Mouse (Mus musculus): Measurements from ENCODE around the gene Ttc17.
"Not testable (repeated sequence)": the region's sequence is repeated elsewhere in the genome, so short reads cannot be mapped to it uniquely, and the experiment has no call there.

The Ttc17 gene

GRCm38 (mm10) chr2:94406083-94406957, at the start of gene Ttc17:
Gene Ttc17 (minus strand): TSS chr2:94406689.
- DNase-seq (ENCODE audit: low spot score) = peak; percentile 92

DNA sequence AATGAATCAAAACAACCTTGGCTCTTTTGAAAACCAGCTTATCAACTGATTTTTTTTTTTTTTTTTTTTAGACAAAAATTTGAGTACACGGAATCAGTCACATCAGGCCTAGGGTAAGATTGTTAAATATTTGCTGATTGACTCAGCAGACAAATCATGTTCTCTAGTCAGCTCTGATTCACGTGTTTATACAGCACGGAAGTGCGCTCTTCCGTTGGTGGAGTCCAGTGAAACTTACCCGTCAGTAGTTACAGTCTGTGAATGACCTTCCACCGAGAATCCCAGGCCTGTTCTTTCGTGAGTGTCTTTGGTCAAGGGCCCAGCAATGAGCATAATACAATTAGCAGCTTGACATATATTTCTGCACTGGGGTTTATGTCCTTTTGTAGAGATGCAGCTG, 43.2 kb upstream of the Ttc17 start:
- no peak for DNase-seq (ENCODE audit: low spot score)

DNA sequence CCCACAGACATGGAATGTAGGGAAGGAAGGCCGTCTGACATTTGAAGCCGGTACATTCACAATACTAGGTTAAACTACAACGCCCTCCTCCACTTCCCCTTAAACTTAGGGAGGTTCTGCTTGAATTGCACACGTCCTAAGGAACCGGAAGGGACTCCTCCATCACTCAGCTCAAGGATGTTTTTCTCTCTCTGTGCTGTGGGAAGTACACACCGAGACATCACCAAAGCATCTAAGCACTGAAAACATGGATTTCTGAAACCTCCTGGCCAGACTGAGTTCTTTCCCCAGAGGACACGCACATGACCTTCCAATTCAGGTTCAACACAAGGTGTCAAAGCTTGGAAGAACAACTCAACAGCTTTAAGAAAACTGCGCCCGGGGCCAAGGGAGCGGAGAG, 30.5 kb upstream of the Ttc17 start:
- no peak for DNase-seq (ENCODE audit: low spot score)

DNA sequence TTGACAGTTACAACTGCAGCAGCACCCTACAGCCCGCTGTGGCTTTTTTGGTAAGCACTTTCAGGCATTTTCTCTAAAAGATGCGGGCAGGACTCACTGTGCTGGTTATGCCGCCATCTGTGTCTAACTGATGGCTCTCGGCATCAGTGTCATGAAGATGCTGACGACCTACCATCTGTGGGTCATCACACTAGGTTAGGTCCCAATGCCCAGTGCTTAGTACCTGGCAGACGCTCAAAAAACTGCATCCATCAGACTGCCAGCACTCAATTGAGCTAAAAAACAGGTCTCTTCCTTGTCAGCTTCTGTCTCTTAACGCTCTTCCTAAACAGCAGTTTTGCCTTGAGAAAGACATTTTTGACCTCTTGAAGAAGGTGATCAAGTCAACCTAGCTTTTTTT, 29.0 kb upstream of the Ttc17 start:
- no peak for DNase-seq (ENCODE audit: low spot score)

DNA sequence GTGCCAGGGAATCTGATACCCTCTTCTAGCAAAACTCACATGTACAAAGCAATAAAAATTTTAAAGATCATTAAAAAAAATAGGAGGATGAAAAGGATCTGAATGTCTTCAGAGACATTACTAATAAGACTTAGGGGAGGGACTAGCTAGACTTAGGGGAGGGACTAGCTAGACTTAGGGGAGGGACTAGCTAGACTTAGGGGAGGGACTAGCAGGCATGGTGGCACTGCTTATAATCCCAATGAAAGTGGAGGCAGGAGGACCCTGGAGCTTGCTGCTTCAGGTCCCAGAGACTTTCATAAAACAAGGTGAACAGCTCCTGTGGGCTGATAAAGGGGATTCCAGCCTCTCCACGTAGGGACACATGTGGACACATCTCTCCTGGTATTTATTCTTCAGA, 28.3 kb upstream of the Ttc17 start:
- no peak for DNase-seq (ENCODE audit: low spot score)

DNA sequence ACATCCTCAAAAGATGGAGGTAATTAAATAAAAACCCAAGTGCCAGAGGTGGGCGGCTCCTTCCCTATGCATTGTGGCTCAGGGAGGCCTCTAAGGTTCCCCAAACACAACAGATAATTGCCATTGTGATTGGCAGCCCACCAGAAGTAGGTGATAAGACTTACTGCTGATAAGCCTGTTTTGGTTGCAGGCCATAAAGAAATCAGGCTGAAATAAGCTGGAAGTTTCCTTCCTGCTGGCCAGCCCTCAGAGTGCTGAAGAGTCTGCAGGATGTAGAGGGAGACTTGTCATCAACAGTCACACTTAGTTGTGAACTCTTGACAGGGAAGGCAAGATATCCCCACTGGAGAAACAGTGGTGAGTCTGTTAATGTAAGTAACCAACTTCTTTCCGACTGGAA, 25.7 kb upstream of the Ttc17 start:
- DNase-seq (ENCODE audit: low spot score) = no peak

GRCm38 (mm10) chr2:94428456-94428855, 22.0 kb upstream of the Ttc17 start:
- DNase-seq (ENCODE audit: low spot score) = no peak

DNA sequence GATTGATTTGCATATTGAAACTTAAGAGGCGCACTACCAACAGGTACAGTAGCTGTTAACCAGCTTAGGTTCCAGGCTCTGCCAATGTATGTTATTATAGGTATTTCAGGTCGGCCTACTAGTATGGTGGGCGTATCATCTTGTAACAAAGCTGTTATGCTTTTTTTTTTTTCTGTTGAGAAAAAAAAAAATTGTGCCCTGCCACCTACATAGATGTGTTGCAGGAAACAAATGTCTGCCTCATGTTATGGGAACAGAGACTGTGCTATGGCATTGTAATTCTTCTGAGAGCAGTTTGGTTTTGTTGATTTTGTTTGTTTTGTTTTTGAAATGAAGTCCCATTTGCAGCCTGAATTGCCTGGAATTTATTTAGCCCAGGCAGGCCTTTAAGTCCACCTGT, 952 bp upstream of the Ttc17 start:
- DNase-seq (ENCODE audit: low spot score) = no peak

DNA sequence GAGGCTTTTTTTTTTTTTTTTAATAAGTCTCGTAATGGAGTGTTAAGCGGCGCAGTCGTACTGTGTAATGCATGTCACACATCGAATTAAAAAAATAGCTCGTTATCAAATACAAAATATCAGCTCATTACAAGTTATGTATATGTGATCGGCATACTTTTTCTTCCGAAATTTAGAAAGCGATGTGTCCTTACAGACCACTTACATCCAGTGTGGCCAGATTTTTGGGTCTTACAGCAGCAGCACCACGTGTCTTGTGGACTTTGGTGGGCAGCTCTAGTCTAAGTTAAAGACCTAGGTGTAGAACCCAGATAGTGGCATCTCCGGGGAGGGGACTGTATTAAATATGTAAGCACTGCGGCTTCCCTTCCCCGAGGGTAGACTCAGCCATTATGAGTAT, 532 bp upstream of the Ttc17 start:
- DNase-seq (ENCODE audit: low spot score) = no peak

DNA sequence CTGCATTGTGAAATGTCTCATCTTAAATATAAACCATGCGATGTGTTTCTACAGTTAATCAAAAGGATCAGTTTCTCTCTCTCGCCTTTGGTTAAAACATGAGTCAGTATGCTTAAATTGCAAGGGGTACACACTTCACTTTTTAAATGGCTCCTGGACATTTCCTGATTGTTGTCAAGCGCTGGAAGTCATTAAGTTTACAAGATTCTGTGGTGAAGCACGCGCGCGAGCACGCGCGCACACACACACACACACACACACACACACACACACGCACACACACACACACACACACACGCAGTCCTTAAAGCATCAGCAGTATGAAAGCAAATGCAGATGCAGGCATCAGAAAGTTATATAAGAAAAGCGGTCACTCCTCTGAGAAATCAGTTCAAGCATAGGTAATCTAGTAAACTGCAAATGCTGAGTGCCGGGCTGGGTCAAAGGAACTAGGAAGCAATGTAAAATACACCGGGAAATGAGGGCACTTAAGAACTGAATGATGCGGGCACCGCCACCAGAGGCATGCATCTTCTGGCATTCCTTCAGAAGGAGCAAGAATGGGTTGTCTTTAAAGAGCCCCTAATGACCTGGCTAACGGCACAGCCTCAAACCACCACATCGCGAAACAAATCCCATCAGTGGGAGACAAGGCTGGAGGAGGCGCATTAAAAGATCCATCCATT, 949 bp downstream of the Ttc17 start:
- no peak for DNase-seq (ENCODE audit: low spot score)

- no peak for DNase-seq (ENCODE audit: low spot score)
These were observed 1.8 kb downstream of the Ttc17 start for GRCm38 (mm10) chr2:94404512-94405240.

DNA sequence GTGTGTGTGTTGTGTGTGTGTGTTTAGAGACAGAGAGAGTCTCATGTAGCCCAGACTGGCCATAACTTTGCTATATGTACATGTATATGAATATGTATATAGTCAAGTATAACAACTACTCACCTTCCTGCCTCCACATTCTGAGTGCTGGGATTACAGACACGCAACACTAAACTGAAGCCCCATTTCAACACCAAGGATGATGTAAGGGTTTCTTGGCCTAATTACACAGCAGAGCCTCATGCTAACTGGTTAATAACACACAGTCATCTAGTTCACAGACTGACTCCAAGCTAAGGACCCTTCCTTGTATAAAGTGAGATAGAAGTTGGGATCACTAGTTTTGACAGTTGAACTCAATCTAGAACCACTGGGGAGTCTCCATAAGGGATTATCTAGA, 3.9 kb downstream of the Ttc17 start:
- no peak for DNase-seq (ENCODE audit: low spot score)

DNA sequence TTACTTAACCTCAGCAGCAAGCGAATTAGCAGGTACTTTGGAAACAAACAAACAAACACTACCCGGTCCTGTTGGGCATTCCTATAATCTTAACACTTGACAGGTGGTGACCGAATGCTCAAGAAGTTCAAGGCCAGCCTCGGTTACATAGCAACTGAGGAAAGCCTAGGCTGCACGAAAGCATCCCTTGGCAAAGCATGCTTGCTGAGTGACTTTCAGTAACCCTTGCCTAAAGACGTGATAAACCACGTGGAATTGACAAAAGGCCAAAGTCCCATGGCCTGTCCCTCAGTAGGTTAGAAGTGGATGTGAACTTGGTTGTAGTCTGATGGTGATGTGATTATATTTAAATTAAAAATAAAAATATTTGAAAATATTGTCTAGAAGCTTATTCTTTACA, 4.4 kb downstream of the Ttc17 start:
- no peak for DNase-seq (ENCODE audit: low spot score)

GRCm38 (mm10) chr2:94401006-94401405, 5.5 kb downstream of the Ttc17 start:
- no peak for DNase-seq (ENCODE audit: low spot score)

GRCm38 (mm10) chr2:94398138-94398970, 8.1 kb downstream of the Ttc17 start:
- peak; percentile 18 for DNase-seq (ENCODE audit: low spot score)

DNA sequence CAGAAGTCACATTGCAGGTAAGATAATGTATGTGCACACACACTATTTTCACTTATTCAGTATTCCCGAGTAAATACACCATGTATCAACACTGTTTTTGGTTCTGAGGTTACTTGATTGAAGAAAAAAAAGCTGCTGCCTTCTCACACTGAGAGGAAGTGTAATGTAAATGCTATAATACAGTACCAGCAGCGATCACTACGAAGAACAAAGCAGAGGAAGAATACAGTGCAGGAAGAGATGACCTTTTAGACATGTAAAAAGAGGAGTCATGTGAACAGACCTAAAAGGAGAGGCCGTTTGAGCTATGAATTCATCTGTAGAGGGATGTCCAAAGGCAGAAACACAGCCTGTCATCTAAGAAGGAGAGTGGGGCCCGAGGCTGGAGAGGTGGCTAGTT, 9.0 kb downstream of the Ttc17 start:
- no peak for DNase-seq (ENCODE audit: low spot score)

GRCm38 (mm10) chr2:94396325-94396724, 10.2 kb downstream of the Ttc17 start:
- no peak for DNase-seq (ENCODE audit: low spot score)

DNA sequence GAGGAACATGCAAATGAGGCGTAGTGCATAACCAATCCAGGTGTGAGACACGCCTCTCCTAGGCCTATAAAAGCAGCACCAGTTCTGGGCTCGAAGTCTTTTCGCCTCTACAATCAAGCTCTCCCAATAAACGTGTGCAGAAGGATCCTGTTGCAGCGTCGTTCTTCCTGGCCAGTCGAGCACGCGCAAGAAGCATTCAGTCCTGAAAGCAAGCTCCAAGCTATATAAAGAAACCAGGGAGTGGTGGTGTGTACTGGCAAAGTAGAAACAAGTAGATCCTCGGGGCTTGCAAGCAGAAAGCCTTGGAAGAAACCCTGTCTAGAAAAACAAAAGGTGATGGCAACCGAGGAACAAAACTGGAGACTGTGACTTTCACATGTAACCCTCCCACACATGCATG, 15.4 kb downstream of the Ttc17 start:
- not testable (repeated sequence) for DNase-seq (ENCODE audit: low spot score)

DNA sequence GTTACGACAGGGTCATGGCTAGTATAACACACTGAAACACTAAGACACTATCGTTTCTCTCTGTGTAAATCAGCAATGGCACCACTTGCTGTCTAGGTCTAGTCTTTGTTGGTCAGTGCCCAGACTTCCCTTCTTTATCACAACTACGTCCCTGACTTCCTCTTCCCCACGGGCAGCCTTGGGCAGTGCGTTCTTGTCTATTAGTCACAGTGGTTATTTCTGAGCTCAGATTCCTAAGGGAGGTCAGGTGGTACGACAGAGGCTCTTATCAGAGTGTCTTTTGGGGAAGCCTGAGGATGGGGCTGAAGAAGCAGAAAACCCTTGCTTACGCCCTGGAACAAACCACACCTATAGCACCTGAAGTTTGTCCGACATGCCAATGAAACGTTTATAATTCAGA, 17.5 kb downstream of the Ttc17 start:
- no peak for DNase-seq (ENCODE audit: low spot score)

- DNase-seq (ENCODE audit: low spot score) = no peak
These were observed 18.6 kb downstream of the Ttc17 start for GRCm38 (mm10) chr2:94387846-94388245.

- not testable (repeated sequence) for DNase-seq (ENCODE audit: low spot score)
These were observed 22.0 kb downstream of the Ttc17 start for GRCm38 (mm10) chr2:94384483-94384882.

- DNase-seq (ENCODE audit: low spot score) = no peak
These were observed 25.3 kb downstream of the Ttc17 start for GRCm38 (mm10) chr2:94381057-94381647.

Data from testis, postnatal 14 days (tissue).